Mouse (Mus musculus): ENCODE data around the gene Gm44502.

The Gm44502 gene

DNA sequence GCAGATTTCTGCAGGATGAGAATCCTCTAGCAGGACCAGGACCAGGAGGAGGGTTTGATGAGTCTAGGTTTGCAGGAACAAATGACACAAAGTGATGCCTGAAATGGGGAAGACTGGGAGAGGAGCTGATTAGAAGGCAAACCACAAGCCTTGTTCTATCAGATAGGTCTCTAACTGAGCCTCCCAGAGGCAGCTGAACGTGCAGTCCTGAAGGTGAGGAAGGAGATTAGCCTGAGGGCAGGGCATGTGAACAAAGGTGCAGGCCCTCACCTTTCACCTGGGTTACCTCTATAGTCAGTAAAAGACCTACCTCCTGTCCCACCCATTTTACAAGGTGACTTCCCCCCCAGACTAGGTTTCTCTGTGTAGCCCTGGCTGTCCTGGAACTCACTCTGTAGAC lies 29.8 kb downstream of the Gm44502 start:
- no peak for DNase-seq (ENCODE audit: low spot score in 2 of 2)

DNA sequence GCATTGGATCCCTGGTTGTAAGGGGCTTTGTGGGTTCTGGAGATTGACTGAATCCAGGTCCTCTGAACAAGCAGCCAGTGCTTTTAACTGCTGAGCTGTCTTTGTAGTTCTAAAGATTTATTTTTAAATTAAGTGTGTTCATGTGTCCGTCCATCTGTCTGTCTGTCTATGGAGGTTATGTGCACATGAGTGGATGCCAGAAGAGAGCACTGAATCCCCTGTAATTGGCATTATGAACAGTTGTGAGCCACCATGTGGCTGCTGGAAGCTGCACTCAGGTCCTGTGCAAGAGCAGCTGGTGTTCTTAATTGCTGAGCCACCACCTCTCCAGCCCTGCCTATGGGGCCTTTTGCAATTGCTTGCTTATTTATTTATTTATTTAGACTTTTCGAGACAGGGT lies 31.4 kb downstream of the Gm44502 start:
- no peak for DNase-seq (ENCODE audit: low spot score in 2 of 2)

DNA sequence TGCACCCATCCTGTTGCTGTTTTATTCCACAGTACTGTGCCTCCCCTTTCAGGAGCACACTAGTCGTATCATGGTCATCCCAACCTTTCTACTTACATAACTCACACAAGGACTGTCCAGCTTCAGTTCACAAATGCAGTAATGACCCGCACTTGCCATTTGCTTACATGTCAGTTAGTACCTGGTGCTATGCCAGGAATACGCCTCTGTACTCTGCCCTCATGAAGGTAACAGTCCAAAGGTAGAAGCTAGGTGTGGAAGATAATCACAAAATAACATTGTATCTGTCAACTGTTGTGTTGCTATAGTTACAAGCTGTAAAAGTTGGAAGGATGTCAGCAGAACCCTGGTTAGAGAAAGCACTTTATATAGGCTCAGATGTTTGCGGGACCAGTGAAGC lies 32.6 kb downstream of the Gm44502 start:
- DNase-seq (ENCODE audit: low spot score in 2 of 2) = no peak

DNA sequence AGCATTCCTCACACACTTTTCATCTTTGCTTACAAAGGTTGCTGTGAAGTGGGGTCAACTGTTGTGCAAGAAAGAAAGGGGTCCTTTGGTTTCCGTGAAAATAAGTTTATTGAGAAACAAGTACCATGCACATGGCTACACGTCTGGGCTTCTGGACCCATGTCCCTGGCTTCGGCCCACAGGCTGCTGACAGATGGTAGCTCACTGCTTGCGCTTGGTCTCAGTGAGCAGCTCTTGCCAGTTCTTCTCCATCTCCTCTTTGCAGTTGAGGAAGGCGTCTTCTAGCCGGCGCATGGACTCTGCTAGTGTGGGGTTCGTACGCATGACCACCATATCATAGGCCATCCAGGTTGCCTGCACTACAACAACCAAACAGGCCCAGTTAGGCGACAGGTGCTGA lies 39.4 kb downstream of the Gm44502 start:
- DNase-seq (ENCODE audit: low spot score in 2 of 2) = no peak

DNA sequence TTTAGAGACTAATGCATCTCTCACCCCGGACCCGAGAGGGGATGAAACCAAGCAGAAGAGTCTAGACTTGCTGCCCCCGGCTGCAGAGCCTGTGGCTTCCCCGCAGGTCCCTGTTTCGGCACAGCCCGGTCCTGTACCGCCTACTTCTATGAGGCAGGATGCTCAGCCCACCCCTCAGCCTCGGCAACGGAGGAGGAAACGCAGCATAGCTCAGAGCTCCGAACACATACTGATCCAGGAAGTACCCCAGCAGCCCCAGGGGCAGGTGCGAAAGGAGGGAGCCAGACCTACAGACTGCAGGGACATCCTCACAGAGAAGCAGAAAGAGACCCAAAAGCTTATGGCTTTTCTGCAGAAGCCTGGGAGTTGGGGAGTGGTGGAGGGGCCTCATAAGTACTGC lies 42.4 kb downstream of the Gm44502 start:
- no peak for DNase-seq (ENCODE audit: low spot score in 2 of 2)

DNA sequence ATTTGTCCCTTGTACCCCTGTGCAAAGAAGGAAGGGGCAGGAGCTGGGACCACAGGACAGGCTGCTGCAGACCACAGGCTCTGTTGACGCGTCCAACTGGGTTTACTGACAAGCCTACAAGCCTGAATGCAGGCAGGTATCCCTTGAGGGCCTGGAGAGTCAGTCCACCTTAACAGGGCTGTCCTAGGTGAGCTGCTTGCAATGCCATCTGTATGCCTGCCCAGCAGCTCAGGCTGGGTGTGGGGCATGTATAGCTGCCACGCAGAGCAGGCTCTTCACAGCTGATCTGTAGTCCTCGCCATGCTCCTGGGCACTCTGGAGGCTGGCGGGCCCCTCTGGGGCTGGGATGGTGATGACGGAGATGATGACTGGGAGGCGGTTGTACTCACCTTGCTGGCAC lies 44.9 kb downstream of the Gm44502 start, which contains the start of gene Klhdc7b:
Klhdc7b (plus strand) TSS at position 301 of the 400 bp plus-strand sequence.
- DNase-seq (ENCODE audit: low spot score in 2 of 2) = no peak

DNA sequence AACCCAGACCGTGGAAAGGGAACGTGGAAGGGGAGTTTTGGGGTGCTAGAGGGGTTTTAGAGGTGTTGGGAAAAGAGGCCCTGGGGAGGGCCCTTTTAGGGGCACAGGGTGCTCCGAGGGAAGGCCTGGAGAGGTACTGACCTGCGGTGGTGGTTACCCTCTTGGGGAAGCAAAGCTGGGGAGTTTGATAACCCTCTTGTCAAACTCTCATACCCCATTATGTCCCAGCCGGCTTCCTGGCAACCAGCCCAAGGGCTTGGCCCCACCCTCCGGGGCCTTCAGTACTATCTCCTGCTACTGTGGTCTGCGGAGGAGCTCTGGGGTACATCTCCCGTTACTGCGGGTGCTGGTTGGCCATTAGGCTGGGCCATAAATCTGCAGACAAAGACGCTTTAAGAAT lies 50.1 kb downstream of the Gm44502 start:
- no peak for DNase-seq (ENCODE audit: low spot score in 2 of 2)

DNA sequence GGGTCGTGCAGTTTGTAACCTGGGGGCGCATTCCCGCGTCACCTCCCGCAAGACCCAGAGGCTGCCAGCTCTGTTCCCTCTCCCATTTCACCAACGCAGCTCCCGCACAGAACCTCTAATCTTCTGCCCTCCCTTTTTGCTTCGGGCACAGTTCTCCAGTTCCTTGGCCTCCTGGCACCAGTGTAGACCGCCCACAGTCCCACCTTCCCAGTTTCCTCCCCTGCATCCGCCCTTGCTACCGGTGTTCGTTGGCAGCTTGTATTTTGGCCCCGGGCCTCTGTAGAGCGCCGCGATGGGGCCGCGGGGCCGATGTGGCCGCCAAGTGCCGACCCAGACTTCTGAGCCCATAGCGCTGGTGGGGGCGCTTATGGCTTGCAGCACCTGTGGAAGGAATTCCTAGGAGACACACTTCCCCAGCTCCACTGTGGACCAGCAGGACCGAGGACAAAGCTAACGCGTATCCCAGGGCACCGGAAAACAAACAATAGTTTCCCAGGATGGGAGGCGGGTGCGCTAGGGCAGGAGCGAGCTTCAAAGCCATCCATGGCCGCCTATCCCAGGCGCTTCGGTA lies 50.6 kb downstream of the Gm44502 start, which contains the start of gene Odf3b:
Odf3b (minus strand) TSS at position 452 of the 571 bp plus-strand sequence.
- DNase-seq (ENCODE audit: low spot score in 2 of 2) = no peak

DNA sequence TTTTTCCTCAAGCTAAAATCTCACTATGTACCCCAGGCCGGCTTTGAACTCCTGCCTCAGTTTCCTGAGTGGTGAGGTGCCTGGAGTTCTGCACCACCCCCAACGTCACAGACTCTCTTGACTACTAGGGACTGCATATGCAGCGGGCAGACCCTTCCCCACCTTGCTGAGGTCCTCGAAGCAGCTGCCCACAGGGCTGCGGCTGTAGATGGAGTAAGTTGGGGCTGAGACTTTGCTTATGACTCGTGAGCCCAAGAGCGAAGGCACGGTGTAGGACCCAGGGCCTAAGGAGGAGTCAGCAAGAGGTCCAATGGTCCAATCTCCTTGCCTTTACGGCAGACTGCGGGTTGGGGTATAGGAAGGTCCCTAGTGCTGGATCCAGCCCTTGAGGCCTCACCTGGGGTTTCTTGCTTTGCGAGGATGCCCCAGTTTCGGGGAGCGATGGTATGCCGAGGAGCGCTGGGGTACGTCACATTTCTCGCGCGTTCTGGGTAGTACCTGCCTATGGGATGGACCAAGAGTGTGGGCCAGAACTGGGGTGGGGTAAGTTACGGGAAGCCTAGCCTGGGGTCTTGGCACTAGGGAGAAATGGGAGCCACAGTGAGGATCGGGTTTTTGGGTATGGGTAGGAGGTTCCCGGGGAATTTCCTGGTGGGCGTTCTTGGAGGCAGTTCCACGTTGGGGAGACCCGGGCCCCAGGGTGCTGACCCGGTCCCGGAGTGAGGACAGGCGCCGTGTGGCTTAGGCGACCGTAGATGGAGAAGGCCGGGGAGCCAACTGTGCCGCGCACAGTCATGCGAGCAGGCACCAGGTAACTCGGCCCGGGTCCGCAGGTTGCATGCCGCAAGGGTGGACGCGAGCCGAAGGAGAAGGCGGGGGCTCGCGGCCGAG lies 51.3 kb downstream of the Gm44502 start:
- DNase-seq (ENCODE audit: low spot score in 2 of 2) = no peak

DNA sequence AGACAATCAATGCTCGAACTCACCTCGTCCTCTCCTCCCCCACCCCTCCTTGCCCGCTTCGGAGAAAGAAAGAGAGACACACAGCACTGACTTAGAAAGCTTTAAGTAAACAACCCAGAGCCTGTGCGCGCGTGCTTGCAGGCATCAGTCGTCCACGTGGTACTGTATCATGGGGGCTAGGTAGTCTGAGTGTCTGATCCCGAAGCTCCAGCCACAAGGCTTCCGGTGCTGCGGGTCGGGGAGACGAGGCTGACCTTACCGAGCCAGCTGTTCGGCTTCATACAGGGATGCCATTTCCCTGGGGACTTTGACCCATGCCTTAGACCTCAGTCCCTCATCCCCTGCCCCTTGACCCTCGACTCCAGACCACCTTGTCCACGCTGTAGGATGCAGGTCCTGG lies 52.1 kb downstream of the Gm44502 start:
- DNase-seq (ENCODE audit: low spot score in 2 of 2) = no peak

DNA sequence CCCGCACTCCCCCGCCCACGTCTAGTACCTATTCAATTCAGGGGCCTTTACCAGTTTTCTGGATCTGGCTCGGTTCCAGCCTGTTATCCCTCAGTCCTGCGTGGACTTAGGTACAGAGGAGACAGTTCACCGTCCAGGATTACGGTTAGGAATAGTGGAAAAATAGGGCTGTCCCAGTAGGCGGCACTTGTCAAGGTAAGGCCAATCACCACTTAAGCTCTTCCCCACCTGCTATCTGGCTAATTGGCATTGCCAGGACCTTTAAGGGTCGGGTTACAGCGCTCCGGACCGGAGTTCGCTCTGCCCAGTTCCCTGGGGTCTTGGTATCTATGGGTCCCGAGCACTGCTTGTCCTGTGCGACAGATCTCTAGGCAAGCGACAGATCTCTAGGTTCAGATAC lies 52.5 kb downstream of the Gm44502 start, which contains the start of gene Tymp:
Tymp (minus strand) TSS at position 83 of the 400 bp plus-strand sequence.
- DNase-seq (ENCODE audit: low spot score in 2 of 2) = no peak

DNA sequence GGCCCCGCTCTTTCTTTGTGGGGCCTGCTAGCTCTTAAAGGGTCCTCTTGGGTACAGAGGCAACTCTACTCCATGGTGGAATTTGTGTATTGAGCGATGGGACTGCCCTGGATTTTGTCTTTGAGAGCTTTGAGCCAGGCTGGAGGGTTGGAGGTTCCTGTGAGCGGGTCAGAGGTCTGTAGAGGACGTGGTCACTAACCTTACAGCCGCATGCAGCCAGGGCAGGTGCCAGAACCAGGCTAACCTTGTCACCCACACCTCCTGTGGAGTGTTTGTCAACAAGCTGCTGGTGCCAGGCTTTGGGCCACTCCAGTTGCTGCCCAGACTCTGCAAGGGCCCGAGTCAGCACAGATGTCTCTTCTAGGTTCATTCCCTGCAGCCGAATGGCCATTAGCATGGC lies 53.5 kb downstream of the Gm44502 start:
- DNase-seq (ENCODE audit: low spot score in 2 of 2) = no peak

DNA sequence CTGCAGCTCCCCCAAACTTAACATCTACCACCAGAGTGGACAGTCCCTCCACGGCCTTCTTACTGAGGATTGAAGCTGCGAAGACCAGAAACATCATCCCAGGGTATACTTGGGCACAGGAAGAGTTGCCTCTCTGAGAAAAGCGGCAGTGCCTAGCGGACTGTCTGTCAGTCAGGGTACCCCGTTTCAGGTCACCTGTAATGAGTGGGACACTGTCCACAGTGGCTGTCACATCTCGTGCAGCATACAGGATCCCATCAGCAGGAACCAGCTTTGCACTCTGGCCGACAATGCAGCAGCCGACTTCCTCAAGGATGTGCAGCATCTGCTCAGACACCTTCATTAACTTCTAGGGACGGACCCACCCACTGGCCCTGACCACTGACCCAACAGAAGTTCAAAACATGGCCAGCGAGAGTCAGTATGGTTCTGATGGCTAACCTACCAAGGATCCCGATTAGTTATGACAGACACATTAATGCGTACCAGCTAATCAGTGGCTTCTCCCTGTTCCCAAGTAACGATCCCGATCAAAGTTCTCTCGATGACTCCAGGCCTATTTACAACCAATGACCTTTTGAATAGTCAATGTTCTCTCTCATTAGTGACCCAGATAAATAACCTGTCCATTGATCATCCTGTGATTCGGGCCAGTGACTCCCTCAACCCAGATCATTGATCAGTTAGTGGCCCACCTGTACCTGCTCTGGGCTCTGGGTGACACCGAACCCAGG lies 54.5 kb downstream of the Gm44502 start:
- DNase-seq (ENCODE audit: low spot score in 2 of 2) = no peak

DNA sequence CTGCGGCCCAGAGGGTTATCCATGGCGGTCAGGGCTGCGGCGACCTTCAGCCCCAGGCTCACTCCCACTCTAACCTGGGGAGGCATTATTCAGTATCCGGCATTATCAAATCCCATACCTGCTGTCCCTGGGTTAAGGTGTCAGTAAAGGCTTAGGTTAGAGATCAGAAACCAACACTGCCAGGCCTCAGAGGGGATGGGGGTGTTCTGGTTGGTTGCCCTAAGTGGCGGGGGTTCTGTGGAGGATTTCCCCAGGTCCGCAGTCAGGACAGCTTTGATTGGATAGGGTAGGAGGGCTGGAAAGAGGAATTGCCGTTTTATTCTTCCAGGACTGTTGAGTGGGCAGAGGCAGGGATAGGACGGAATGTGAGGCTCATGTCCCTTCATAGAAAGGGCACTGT lies 55.2 kb downstream of the Gm44502 start:
- no peak for DNase-seq (ENCODE audit: low spot score in 2 of 2)

DNA sequence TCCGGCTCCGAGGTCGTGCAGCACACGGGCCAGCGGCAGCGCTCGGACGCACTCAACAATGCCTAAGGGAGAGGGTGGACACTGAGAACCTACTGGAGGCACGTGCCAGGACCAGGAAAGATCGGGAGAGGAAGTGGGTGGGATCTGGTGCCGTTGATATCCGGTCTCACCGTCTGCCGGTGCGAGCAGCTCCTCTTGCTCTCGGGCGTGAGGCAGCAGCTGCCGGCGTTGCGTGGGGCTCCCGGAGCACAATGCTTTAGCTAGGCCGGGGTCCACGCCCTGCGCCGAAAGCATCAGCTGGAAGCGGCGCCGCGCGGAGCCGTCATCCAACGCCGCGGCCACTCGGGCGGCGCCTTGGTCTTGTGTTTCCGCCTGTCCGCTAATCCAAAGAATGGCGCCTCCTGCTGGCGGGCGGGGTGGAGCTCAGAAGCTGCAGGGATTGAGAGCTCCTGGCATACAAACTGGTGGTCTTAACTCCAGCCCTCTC lies 55.7 kb downstream of the Gm44502 start, which contains the start of gene Sco2:
Sco2 (minus strand) TSS at position 85 of the 487 bp plus-strand sequence.
- DNase-seq (ENCODE audit: low spot score in 2 of 2) = peak; percentile 87 to 91

DNA sequence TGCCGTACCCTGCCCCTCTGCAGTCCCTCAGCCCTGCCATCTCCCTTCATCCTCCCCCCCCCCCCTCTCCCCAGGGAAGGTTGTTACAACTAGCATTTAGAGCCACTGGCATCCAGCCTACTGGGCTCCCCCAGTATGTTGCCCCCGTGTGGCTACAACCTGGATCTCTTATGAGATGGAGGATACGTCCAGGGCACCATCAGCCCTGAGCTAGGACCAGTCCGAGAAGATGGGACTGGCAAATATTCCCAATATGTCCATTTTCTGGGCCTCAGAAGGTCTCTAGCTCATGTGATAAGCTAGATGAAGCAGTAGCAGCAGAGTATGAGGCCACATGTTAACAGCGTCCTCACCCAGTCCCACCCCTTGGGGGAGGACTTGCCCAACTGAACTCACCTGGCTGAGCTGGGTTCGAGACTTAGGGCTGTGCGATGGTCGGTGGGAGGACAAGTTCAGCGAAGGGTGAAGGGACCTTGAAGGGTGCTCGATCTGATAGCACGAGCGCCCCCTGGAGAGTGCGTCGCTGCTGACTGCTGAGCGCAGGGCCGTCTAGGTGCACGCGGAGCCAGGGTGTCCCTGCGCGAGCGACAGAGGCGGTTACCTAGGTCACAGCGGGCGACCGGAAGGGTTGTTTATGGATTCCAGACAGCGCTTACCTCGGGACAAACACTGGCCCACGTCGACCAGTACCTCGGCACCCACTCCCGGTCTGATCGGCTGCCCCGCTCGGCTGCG lies 56.3 kb downstream of the Gm44502 start:
- peak; percentile 71 to 81 for DNase-seq (ENCODE audit: low spot score in 2 of 2)

DNA sequence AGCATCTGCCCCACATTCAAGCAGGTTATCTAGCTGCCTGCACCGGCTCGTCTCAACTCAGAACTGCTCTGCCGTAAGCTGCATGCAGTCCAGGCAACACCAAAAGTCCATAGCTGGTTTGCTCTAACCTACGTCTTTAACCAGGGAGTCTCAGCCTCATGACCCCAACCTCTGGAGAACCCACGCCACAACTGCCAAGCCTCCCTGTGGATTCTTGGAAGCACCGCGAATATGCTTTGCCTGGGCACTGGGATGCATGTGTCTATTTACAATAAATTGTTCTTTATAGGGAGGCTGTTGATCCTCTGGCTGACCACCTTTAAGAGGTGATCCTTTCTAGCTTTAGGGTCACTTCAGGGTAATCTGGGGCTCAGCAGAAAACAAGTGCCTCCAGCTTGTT lies 57.0 kb downstream of the Gm44502 start:
- no peak for DNase-seq (ENCODE audit: low spot score in 2 of 2)

DNA sequence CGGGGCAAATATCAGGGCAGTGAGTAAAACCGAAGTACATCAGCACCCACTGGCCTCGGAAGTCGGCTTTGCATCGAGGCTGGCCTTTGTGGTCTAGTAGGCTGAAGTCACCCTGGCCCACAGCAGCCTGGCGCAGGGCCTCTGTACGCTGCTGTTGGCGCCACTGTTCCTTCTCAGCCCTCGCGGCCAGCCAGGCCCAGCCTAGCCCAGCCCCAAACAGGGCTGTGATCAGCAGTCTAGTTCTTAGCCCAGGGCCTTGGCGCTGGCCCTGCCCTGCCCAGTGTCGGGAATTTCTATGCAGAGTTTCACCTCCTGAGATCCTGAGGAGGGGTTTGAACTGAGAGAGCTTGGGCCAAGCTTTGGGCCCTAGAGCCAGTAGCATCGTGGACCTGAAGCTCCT lies 57.4 kb downstream of the Gm44502 start:
- DNase-seq (ENCODE audit: low spot score in 2 of 2) = no peak
